Mouse (Mus musculus) lung, embryonic 14.5 days (tissue): ENCODE data around the gene Mfsd8. TPM values are rescaled to one million over a fixed set of nuclear protein-coding genes. Genes with fewer than 3 reads are reported as not detected.

ENCODE experiments used
- ATAC-seq: fragments of 200-750 bp; cut with Nextera tagmentation; 2 replicates; pipeline ENCODE4 v1.8.0; 2017; ENCODE audit warnings: mild to moderate bottlenecking, moderate TSS enrichment, moderate library complexity; ENCODE audit not compliant: insufficient read depth
- DNase-seq: peaks from one replicate; pipeline ENCODE4 v3.0.0-alpha.2; 2015
- H3K27ac ChIP-seq: fragments of 300-500 bp; sonication (generic); 2 replicates; pipeline ENCODE4 v1.5.1; 2014; ENCODE audit warnings: low read depth, mild to moderate bottlenecking, moderate library complexity
- H3K27me3 ChIP-seq: fragments of 300-500 bp; sonication (generic); 2 replicates; pipeline ENCODE4 v1.6.1; 2014; ENCODE audit warnings: low read length, control low read depth; ENCODE audit not compliant: insufficient read depth
- H3K36me3 ChIP-seq: fragments of 300-500 bp; sonication (generic); 2 replicates; pipeline ENCODE4 v1.6.1; 2014; ENCODE audit warnings: control low read depth; ENCODE audit not compliant: insufficient read depth
- H3K4me1 ChIP-seq: fragments of 300-500 bp; sonication (generic); 2 replicates; pipeline ENCODE4 v1.6.1; 2014; ENCODE audit warnings: antibody characterized with exemption, control low read depth; ENCODE audit not compliant: insufficient read depth
- H3K4me2 ChIP-seq: fragments of 300-500 bp; sonication (generic); 2 replicates; pipeline ENCODE4 v1.6.1; 2014; ENCODE audit warnings: mild to moderate bottlenecking
- H3K4me3 ChIP-seq: fragments of 300-500 bp; sonication (generic); 2 replicates; pipeline ENCODE4 v1.5.1; 2014; ENCODE audit warnings: low read depth, low read length
- H3K9ac ChIP-seq: fragments of 300-500 bp; sonication (generic); 2 replicates; pipeline ENCODE4 v1.6.1; 2014
- H3K9me3 ChIP-seq: fragments of 300-500 bp; sonication (generic); 2 replicates; pipeline ENCODE4 v1.6.1; 2016; ENCODE audit warnings: low read depth, low read length, control low read depth
- CTCF ChIP-seq: IDR thresholded peaks from 2 replicates; pipeline ENCODE4 v1.5.1; 2016; ENCODE audit warnings: antibody characterized with exemption, low read depth
- WGBS: fragments of 180-500 bp; shearing (Covaris S2); extraction: QIAGEN DNeasy Blood & Tissue Kit; methylation state at CpG from one replicate; pipeline ENCODE4 v1.1.7; 2014; 5-methylcytosine and 5-hydroxymethylcytosine counted together
- polyA plus RNA-seq: library from polyadenylated mRNA; unstranded; fragments of >200 nt; fragmentation: Nextera tagmentation; extraction: Ambion mirVana; gene quantifications from 2 replicates; pipeline ENCODE4 v1.2.1, GENCODE M21; 2014

Gene Mfsd8
- polyA plus RNA-seq, 1 experiment from 2014 or later = 7.1 TPM

- Histone ChIP-seq H3K27ac (no peak overlapping the region), H3K4me1 (peaks cover 4% of the 10 kb centered on the region), H3K36me3 (peaks cover 13% of the 10 kb centered on the region), H3K9ac (no peak overlapping the region), H3K9me3 (no peaks in the 10 kb centered on the region), H3K4me3 (no peak overlapping the region), H3K4me2 (no peak overlapping the region), H3K27me3 (no peaks in the 10 kb centered on the region)
- 51% methylated on average over 1 of the region's 1 CpGs for WGBS
- ATAC-seq (no peak), DNase-seq (no peak)
- no peak for TF ChIP-seq CTCF
These were observed 48.6 kb downstream of the Mfsd8 start for GRCm38 (mm10) chr3:40798054-40798453.

DNA sequence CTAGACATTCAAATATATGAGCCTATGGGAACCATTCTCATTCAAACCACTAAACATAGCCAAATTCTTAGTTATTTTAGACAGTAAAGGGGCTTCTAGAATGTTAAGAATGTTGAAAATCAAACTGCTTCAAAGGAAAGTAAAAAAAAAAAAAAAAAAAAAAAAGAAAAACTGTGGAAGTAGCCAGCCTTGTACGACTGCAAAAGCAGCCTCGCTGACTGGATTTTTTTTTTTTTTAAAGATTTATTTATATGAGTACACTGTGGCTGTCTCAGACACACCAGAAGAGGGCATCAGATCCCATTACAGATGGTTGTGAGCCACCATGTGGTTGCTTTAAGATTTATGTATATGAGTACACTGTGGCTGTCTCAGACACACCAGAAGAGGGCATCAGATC, 52.9 kb downstream of the Mfsd8 start:
- DNase-seq (no peak), ATAC-seq (no peak)
- no peaks in the 10 kb centered on the region for H3K27me3 ChIP-seq
- no peak overlapping the region for H3K4me3 ChIP-seq
- H3K9ac ChIP-seq = no peak overlapping the region
- H3K36me3 ChIP-seq = 0 out of 2 replicates have a peak, but pooled peaks cover 3% of the 10 kb centered on the region
- WGBS = 70% methylated on average over 2 of the region's 2 CpGs
- TF ChIP-seq CTCF = peak; percentile 9; the same call in 1 of the 2 replicates
- no peak overlapping the region for H3K27ac ChIP-seq
- no peak overlapping the region for H3K4me2 ChIP-seq
- H3K4me1 ChIP-seq = no peaks in the 10 kb centered on the region
- H3K9me3 ChIP-seq = no peaks in the 10 kb centered on the region

Other genes starting within 250 kb of the Mfsd8 start
- 0.31 TPM in 1 of 2 replicates, not detected in the other for gene Slc25a31, start 138.0 kb downstream of the Mfsd8 start, polyA plus RNA-seq
- gene Hspa4l, start 102.4 kb downstream of the Mfsd8 start, polyA plus RNA-seq = 11.4 TPM in 2 replicates
- 76.3 and 79.4 TPM in 2 replicates for gene Plk4, start 46.9 kb downstream of the Mfsd8 start, polyA plus RNA-seq
- 5.8 and 6.3 TPM in 2 replicates for gene Abhd18, start 84 bp upstream of the Mfsd8 start, polyA plus RNA-seq
- gene 1700034I23Rik, start 55.7 kb upstream of the Mfsd8 start, polyA plus RNA-seq = 0.18 and 0.27 TPM in 2 replicates
- 2.5 and 2.9 TPM in 2 replicates for gene Larp1b, start 102.9 kb upstream of the Mfsd8 start, polyA plus RNA-seq
- 22.1 and 26.5 TPM in 2 replicates for gene Pgrmc2, start 236.2 kb upstream of the Mfsd8 start, polyA plus RNA-seq